Mouse (Mus musculus) ES-E14 (cell line): ENCODE measurements around the gene Ccdc170.

Source experiments
- HCFC1 ChIP-seq: IDR thresholded peaks from 2 replicates; pipeline ENCODE4 v1.6.1; 2012; ENCODE audit warnings: low read length, inconsistent platforms, borderline replicate concordance; ENCODE audit not compliant: insufficient read depth
- MAFK ChIP-seq: IDR thresholded peaks from 2 replicates; pipeline ENCODE4 v1.6.1; 2014; ENCODE audit warnings: mild to moderate bottlenecking, low read depth, low read length, inconsistent platforms; ENCODE audit not compliant: insufficient read depth
- ZC3H11A ChIP-seq: IDR thresholded peaks from 2 replicates; pipeline ENCODE4 v1.6.1; 2012; ENCODE audit warnings: low read depth, mild to moderate bottlenecking, inconsistent platforms, low read length, borderline replicate concordance
- ZNF384 ChIP-seq: IDR thresholded peaks from 2 replicates; pipeline ENCODE4 v1.6.1; 2012; ENCODE audit warnings: low read depth, low read length, inconsistent platforms

DNA sequence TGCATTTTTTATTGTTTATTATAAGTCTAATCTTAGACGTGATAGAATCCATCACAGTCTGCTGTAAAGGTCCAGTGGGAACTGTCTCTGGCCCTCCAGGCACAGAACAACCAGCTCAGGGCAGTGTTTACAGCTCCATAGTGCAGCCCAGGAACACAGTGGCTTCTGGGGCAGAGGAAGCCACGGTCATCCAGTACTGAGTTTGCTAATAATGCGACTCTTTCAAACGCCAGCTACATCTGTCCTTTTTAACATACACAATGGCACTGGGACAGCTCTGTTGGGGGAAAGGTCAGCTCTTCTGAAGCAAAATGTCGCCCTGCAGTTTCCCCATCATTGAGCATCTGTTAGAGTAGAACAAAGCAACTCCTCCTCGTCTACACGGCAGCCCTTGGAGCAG lies 45.7 kb downstream of the Ccdc170 start:
- TF ChIP-seq HCFC1, result no peak
- no peak for TF ChIP-seq MAFK
- no peak for TF ChIP-seq ZNF384
- TF ChIP-seq ZC3H11A, result no peak
